Mouse (Mus musculus): ENCODE results near the gene Col2a1. TPM values are rescaled to one million over a fixed set of nuclear protein-coding genes. Genes with fewer than 3 reads are reported as not detected.

Col2a1 gene
- 1 to 10 TPM; 1.3 to 2.2 (median 1.6) TPM for total RNA-seq (2022)

DNA sequence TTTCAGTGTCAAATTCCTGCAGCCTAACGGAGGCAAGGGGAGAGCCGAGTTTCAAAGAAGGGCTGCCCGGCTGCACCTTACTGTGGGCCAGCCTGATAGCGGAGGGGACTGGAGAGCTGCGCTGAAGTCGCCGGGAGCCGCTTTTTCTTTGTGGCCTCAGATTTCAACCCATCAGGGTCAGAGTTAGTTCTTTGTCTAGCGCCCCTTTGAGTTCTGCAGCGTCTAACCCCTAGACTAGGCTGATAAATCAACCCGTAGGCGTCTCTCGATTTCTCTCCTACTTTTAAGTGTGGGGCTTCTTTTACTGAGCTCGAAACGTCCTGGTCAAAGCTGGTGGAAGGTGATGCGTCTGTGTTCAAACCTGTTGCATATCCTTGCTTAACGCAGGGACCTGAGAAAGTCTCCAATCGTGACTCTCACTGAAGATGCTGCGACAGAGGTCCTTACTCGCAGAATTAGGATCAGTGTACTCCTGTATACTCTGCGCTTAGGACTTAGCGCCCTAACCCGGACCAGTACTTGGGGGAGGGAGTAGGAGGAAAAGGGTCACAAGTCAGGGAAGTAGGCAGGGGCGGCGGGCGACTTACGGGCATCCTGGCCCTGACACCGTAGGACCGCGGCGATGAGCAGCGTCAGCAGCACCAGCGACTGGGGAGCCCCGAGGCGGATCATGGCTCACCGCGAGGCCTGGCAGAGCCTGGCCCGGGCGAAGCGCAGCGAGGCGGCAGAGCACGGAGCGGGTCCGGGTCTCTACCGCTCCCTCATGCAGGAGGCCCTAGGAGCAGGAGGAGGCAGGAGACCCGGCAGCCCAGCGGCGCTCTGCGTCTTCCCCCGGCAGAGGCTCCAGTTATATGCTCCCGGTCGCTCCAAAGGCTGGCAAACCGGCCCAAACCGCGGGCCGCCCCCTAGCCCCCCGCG lies at the start of gene Col2a1:
Col2a1 (minus strand) TSS at position 874 of the 918 bp plus-strand sequence.
- no peak for DNase-seq (ENCODE audit: low spot score in 2 of 2)

GRCm38 (mm10) chr15:98051685-98052084 lies 47.2 kb upstream of the Col2a1 start:
- no peak for DNase-seq (ENCODE audit: low spot score in 2 of 2)

GRCm38 (mm10) chr15:98048918-98049700 lies 44.6 kb upstream of the Col2a1 start:
- DNase-seq (ENCODE audit: low spot score in 2 of 2): no peak

DNA sequence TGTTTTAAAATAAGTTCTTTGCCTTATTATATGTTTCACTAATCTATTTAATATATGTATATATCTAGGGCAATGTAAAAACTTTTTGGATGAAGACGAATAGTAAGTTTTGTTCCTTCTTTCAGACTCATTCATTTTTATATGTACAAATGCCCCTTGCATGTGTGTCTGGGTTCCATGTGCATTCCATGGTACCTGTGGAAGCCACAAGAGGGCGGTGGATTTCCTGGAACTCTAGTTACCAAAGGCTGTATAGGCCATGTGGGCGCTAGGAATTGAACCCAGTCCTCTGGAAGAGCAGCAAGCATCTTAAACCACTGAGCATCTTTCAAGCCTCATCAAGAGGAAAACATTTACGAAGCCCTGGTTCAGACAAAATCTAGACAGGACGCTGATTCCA lies 39.9 kb upstream of the Col2a1 start:
- no peak for DNase-seq (ENCODE audit: low spot score in 2 of 2)

GRCm38 (mm10) chr15:98043967-98044366 lies 39.5 kb upstream of the Col2a1 start:
- DNase-seq (ENCODE audit: low spot score in 2 of 2): no peak

GRCm38 (mm10) chr15:98042508-98042907 lies 38.0 kb upstream of the Col2a1 start:
- no peak for DNase-seq (ENCODE audit: low spot score in 2 of 2)

DNA sequence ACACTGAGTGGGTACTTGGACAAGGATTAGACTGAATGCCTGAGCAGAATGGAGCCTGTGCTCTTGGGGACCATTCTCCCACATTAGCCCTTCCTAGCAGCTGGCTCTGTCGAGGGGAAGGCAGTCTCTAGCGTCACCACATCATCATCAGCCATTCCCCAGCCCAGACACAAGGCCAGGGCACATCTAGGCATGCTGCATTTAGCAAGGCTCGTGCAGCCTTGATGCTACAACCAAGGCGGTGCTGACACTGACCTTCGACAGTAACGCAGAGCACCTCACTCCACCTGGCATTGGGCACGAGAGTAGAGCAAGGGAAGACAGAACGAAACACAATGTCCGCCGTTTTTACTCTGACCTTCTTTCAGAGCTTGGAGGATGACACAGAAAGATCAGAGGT lies 35.2 kb upstream of the Col2a1 start:
- no peak for DNase-seq (ENCODE audit: low spot score in 2 of 2)

- DNase-seq (ENCODE audit: low spot score in 2 of 2): no peak
Measured at GRCm38 (mm10) chr15:98036578-98036977, 32.1 kb upstream of the Col2a1 start.

- no peak for DNase-seq (ENCODE audit: low spot score in 2 of 2)
Measured at GRCm38 (mm10) chr15:98035076-98035755, 30.7 kb upstream of the Col2a1 start.

- DNase-seq (ENCODE audit: low spot score in 2 of 2): no peak
Measured at GRCm38 (mm10) chr15:98033233-98033748, 28.8 kb upstream of the Col2a1 start.

DNA sequence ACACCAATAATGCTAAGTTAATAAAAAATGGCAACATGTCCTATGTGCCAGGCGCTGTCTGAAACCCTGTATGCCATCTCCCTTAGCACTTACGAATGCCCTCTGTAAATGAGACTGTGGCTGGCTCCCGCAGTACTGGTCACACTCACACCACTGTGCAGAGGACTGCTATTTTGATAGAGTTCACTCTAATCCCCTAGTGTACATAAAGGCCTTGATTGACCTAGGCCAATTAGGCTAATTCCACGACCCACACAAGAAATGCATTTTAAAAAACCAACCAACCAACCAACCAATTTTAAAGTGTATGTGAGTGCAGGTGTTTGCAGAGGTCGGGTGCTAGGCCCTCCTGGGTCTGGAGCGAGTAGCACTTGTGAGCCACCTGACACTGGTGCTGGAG lies 25.3 kb upstream of the Col2a1 start:
- no peak for DNase-seq (ENCODE audit: low spot score in 2 of 2)

DNA sequence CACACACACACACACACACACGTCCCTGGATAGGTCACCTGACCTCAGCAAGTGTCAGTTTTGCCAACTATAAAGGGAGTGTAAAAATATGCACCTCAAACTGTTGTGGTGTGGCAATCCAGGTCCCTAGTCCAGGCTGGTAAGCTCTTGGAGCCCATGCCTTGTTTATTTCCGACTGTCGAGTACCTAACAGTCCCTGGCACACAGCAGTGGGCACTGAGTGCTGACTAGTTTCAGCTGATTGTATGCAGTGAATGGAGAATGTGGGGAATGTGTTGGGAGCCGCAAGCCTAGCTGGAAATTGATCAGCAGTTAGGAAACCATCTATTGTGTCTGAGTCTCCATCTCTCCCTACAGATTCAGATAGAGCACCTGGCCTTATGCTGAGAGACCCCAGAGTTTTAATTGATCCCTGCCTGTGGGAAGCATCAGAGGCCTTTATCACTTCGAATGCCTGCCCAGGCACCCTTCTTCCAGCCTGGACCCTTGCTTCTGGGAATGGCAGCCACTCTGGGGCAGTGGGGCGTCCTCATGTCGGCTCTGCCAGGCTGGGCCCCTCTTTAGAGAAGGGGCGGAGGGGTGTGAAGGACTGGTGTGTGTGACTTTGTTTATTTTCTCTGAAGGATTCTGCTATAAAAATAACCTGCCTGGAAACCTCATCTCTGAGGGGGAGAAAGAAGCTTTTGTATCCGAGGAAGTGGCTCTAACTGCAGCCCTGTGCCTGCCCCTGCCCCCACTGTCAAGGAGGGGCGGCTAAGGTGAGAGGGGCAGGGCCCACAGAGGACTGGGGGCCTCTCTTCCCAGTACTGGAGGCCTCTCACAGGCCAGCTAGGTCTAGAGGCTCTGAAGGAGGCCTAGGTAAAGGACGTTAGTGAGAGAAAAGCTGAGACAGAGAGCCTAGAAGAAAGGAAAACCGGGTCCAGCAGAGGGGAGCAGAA lies 22.7 kb upstream of the Col2a1 start:
- no peak for DNase-seq (ENCODE audit: low spot score in 2 of 2)

GRCm38 (mm10) chr15:98025611-98026010 lies 21.1 kb upstream of the Col2a1 start:
- no peak for DNase-seq (ENCODE audit: low spot score in 2 of 2)

DNA sequence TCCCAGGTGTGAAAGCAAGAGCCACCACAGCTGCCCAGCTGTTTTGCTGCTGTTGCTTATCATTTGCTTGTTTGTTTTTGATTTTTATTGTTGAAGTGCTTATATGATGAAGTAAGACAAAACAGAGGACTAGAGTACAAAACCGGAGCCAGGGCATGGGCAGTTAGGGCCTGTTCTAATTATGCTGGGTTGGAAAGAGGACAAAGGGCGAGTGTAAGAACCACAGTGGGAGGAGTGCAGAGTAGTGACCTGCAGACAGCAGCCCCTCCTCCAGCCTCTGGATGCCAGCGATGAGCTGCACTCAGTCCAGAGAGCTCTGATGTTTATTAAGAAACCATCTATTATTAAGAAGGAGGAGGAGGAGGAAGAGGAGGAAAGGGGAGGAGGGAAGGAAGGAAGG lies 18.6 kb upstream of the Col2a1 start:
- DNase-seq (ENCODE audit: low spot score in 2 of 2): no peak

GRCm38 (mm10) chr15:98021886-98022285 lies 17.4 kb upstream of the Col2a1 start:
- DNase-seq (ENCODE audit: low spot score in 2 of 2): no peak

DNA sequence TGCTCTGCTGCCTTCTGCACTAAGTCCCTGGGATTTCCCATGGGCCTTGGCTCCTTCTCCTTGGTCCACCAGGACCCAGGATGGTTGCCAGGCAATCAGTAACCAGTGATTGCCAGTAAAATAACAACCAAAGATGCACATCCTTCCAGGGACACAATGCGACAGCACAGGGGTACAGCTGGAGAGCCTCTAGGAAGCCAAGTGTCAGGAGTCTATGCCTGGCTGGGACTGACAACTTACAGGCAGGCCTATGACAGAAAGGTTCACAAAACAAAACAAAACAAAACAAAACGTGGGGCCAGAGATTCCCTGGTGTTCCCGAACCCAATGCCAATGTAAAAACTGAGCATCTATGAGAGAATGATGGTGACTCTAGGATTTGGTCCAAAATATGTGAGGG lies 14.6 kb upstream of the Col2a1 start:
- no peak for DNase-seq (ENCODE audit: low spot score in 2 of 2)

- no peak for DNase-seq (ENCODE audit: low spot score in 2 of 2)
Measured at GRCm38 (mm10) chr15:98017925-98018324, 13.4 kb upstream of the Col2a1 start.

- no peak for DNase-seq (ENCODE audit: low spot score in 2 of 2)
Measured at GRCm38 (mm10) chr15:98012810-98013209, 8.3 kb upstream of the Col2a1 start.

GRCm38 (mm10) chr15:98005181-98005580 lies 686 bp upstream of the Col2a1 start:
- DNase-seq (ENCODE audit: low spot score in 2 of 2): no peak

DNA sequence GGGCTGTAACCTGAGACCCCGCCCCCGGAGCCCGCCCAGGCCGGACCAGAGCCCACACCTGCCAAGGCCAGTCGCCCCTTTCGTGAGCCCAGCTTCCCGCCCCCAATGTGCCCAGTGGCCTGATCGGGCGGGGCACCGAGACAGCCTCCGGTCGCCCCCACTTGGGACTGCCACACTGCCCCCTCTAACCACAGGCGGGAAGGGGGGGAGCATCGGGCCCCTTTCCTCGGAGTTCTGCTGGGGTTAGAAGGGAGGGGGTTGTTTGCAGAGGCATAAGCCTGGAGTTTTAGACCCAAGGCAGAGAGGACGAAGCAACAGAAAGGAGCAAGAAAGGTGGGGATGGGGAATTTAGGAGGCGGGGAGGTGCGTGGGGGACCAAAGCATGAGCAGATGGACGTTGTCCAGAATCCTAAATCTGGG lies 255 bp upstream of the Col2a1 start:
- DNase-seq (ENCODE audit: low spot score in 2 of 2): no peak

Data from left cerebral cortex, adult 8-10 months (tissue).